Mouse (Mus musculus) midbrain, embryonic 14.5 days (tissue): Measurements from ENCODE around the gene Zfyve19. TPM values are rescaled to one million over a fixed set of nuclear protein-coding genes. Genes with fewer than 3 reads are reported as not detected.

ENCODE experiments used
- ATAC-seq: fragments of 200-750 bp; cut with Nextera tagmentation; 2 replicates; pipeline ENCODE4 v1.8.0; 2017; ENCODE audit warnings: moderate number of reproducible peaks, moderate library complexity; ENCODE audit not compliant: low FRiP score, low TSS enrichment
- DNase-seq: peaks from one replicate; pipeline ENCODE4 v3.0.0-alpha.2; 2015
- H3K27ac ChIP-seq: fragments of 300-500 bp; sonication (generic); replicated peaks from 2 replicates; pipeline ENCODE4 v1.5.1; 2014; ENCODE audit warnings: mild to moderate bottlenecking, low read depth, low read length, moderate library complexity
- H3K27me3 ChIP-seq: fragments of 300-500 bp; sonication (generic); 2 replicates; pipeline ENCODE4 v1.6.1; 2014; ENCODE audit warnings: low read length, control low read depth, mixed read lengths; ENCODE audit not compliant: control insufficient read depth, insufficient read depth
- H3K36me3 ChIP-seq: fragments of 300-500 bp; sonication (generic); 2 replicates; pipeline ENCODE4 v1.6.1; 2014; ENCODE audit warnings: low read length, control low read depth; ENCODE audit not compliant: control insufficient read depth, insufficient read depth
- H3K4me1 ChIP-seq: fragments of 300-500 bp; sonication (generic); 2 replicates; pipeline ENCODE4 v1.6.1; 2014; ENCODE audit warnings: mild to moderate bottlenecking, antibody characterized with exemption, low read length, control low read depth; ENCODE audit not compliant: control insufficient read depth, insufficient read depth
- H3K4me2 ChIP-seq: fragments of 300-500 bp; sonication (generic); 2 replicates; pipeline ENCODE4 v1.6.1; 2014; ENCODE audit warnings: mild to moderate bottlenecking, low read length, moderate library complexity
- H3K4me3 ChIP-seq: fragments of 300-500 bp; sonication (generic); replicated peaks from 2 replicates; pipeline ENCODE4 v1.5.1; 2014; ENCODE audit warnings: low read depth, low read length
- H3K9ac ChIP-seq: fragments of 300-500 bp; sonication (generic); replicated peaks from 2 replicates; pipeline ENCODE4 v1.6.1; 2014; ENCODE audit warnings: mild to moderate bottlenecking, low read length, moderate library complexity
- H3K9me3 ChIP-seq: fragments of 300-500 bp; sonication (generic); 2 replicates; pipeline ENCODE4 v1.6.1; 2016; ENCODE audit warnings: low read length, control low read depth, mixed read lengths; ENCODE audit not compliant: control insufficient read depth
- WGBS: fragments of 180-500 bp; shearing (Covaris S2); extraction: QIAGEN DNeasy Blood & Tissue Kit; methylation state at CpG from one replicate; pipeline ENCODE4 v1.1.7; 2014; 5-methylcytosine and 5-hydroxymethylcytosine counted together
- polyA plus RNA-seq: library from polyadenylated mRNA; unstranded; fragments of >200 nt; fragmentation: Nextera tagmentation; extraction: Ambion mirVana; gene quantifications from 2 replicates; pipeline ENCODE4 v1.2.1, GENCODE M21; 2014

Zfyve19 gene
- polyA plus RNA-seq = 57.3 and 58.7 TPM in 2 replicates

- Histone ChIP-seq H3K36me3 (peaks cover 30% of the 10 kb centered on the region), H3K9ac (peak within 1 kb of the TSS; percentile 64), H3K27me3 (no peaks in the 10 kb centered on the region), H3K4me3 (peak within 1 kb of the TSS; percentile 58), H3K27ac (peak within 1 kb of the TSS; percentile 77), H3K9me3 (no peaks in the 10 kb centered on the region), H3K4me2 (peak within 1 kb of the TSS; percentile 52), H3K4me1 (peaks cover 8% of the 10 kb centered on the region; the same call in 1 of the 2 replicates)
- under 1% methylated on average over 51 of the region's 51 CpGs for WGBS
- ATAC-seq = peak; percentile 95
- peak; percentile 99 for DNase-seq
These were observed at the start of gene Zfyve19, which contains the start of gene Dnajc17 for GRCm38 (mm10) chr2:119208344-119209175. TSS of gene Zfyve19 (plus strand) at chr2:119208617. TSS of gene Dnajc17 (minus strand) at chr2:119208795.

DNA sequence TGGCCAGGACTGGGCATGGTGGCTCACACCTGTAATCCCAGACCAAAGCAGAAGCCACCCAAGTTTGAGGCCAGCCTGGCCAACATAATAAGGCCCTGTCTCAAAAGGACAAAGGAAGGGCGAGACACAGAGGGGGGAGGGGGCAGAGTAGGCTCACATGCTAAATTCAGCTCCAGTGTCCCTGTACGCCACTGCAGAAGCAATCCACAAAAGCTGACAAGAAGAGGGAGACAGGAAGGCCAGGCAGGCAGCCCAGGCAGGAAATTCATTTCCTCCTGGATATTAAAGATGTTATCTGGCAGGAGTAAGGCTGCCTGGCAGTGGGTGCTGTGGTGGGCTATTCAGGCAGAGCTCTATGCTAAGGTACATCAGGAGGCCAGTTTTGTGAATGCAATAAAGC is 47.2 kb upstream of the Zfyve19 start:
- no peak for ATAC-seq
- no peak overlapping the region for H3K4me2 ChIP-seq
- 22% methylated on average over 2 of the region's 2 CpGs for WGBS
- peaks cover 6% of the 10 kb centered on the region for H3K4me1 ChIP-seq
- no peak overlapping the region for H3K27ac ChIP-seq
- H3K9me3 ChIP-seq = no peaks in the 10 kb centered on the region
- H3K4me3 ChIP-seq = no peak overlapping the region
- no peak overlapping the region for H3K9ac ChIP-seq
- no peak for DNase-seq
- H3K36me3 ChIP-seq = no peaks in the 10 kb centered on the region
- peaks cover 9% of the 10 kb centered on the region for H3K27me3 ChIP-seq

DNA sequence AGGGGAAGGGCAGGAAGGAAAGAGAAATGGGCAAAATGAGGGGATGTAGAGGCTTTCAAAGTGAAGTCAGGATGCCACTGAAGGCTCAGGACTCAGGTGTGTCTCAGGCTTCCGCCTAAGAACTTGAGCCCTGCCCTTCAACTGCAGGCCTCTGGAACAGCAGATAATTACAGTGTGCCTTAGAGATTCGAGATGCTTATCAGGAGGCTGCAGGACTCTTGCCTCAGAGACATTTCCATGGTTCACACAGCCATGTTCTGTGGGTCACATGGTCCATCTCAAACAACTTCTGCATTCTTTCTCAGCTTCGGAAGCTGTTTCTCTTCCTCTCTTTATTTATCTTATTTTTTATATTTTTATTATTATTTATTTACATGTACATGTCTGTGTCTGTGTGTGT is 45.3 kb upstream of the Zfyve19 start:
- no peaks in the 10 kb centered on the region for H3K9me3 ChIP-seq
- no peak for ATAC-seq
- no peak overlapping the region for H3K4me3 ChIP-seq
- peaks cover 12% of the 10 kb centered on the region for H3K4me1 ChIP-seq
- H3K27me3 ChIP-seq = peaks cover 21% of the 10 kb centered on the region
- H3K4me2 ChIP-seq = no peak overlapping the region
- no peak overlapping the region for H3K27ac ChIP-seq
- DNase-seq = no peak
- WGBS = 77% methylated on average over 3 of the region's 3 CpGs
- no peaks in the 10 kb centered on the region for H3K36me3 ChIP-seq
- H3K9ac ChIP-seq = no peak overlapping the region

DNA sequence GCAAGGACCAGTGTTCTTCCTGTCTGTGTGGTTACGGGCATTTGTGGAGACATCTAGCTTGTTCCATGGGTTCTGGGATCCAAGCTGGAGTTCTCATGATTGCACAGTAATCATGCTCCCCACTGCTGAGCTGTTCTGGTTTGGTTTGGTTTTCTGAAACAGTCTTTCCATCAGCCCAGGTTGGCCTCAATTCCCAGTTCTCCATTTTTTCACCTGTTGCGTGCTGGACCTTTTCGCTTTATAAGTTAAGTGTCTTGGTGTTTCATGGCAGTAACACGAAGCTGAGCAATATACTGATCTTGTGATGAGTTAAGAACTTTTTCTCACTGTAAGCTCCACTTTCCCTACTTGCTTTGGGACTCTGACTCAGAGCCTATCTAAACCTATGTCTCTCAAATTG is 44.4 kb upstream of the Zfyve19 start:
- DNase-seq (no peak), ATAC-seq (no peak)
- peaks cover 12% of the 10 kb centered on the region for H3K4me1 ChIP-seq
- 88% methylated on average over 4 of the region's 4 CpGs for WGBS
- no peak overlapping the region for H3K4me2 ChIP-seq
- no peak overlapping the region for H3K4me3 ChIP-seq
- peaks cover 21% of the 10 kb centered on the region for H3K27me3 ChIP-seq
- H3K9me3 ChIP-seq = no peaks in the 10 kb centered on the region
- no peak overlapping the region for H3K9ac ChIP-seq
- H3K27ac ChIP-seq = no peak overlapping the region
- no peaks in the 10 kb centered on the region for H3K36me3 ChIP-seq

DNA sequence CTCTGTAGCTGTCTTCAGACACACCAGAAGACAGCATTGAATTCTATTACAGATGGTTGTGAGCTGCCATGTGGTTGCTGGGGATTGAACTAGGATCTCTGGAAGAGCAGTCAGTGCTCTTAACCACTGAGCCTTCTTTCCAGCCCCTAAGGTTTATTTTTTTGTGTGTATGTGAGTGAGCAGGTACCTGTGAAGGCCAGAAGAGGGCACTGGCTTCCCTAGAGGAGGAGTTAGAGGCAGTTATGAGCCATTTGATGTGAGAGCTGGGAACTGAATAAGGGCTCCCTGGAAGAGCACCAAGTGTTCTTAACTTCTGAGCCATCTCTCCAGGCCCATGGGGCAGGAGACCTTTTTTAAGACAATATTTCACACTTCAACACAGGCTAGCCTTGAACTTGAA is 43.0 kb upstream of the Zfyve19 start:
- no peak overlapping the region for H3K9ac ChIP-seq
- H3K9me3 ChIP-seq = no peaks in the 10 kb centered on the region
- H3K4me2 ChIP-seq = no peak overlapping the region
- peaks cover 12% of the 10 kb centered on the region for H3K4me1 ChIP-seq
- DNase-seq (no peak), ATAC-seq (no peak)
- peaks cover 21% of the 10 kb centered on the region for H3K27me3 ChIP-seq
- no peak overlapping the region for H3K27ac ChIP-seq
- H3K4me3 ChIP-seq = no peak overlapping the region
- H3K36me3 ChIP-seq = no peaks in the 10 kb centered on the region

DNA sequence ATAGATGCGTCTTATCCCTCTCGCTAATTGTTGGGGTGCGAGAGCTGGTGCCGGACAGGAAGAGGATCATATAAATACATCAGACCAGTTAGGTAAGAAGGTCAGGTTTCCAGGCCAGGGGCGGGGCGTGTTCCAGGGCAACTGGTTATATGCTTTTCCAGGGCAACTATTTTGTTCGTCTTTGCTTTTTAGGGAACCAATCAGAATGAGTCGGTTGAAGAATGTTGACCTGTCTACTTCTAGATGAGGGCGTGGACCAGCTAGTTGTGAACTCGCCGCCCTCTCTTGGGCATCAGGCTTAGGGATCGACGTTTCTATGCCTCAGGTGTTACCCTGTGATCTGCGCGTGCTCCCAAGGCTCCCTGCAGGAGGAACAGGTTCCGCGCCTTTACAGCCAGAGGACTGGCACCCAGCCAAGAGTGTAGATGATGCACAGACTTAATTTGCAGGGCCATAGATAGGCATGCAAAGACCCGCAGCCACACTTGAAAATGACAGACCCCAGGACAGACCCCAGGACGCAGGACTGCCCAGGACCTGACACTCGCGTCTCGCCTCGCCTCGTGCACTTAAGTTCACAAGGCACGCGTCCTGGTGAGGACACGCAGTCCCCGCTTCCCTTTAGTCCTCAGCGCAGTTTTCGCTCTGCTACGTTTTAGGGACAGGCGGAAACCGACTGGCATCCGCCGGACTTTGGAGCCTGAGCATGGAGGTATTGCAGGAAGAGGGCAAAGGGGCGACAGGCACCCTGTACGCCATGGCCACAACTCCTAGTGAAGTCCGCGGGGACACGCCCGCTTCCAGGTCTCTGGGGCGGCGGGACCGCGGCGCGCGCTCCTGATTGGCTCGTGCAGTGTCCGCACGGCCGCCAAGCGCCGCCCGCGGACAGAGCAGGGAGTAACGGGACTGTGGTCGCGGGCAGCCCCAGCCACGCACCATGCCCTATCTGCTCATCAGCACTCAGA is 41.2 kb upstream of the Zfyve19 start, which contains the start of gene Gchfr:
Gene Gchfr, plus strand, starts transcription at position 873 of the 965 bp plus-strand sequence.
- DNase-seq = peak; percentile 82
- peak; percentile 67 for ATAC-seq
- Histone ChIP-seq H3K4me1 (peaks cover 12% of the 10 kb centered on the region), H3K9ac (peak within 1 kb of the TSS; percentile 45), H3K27ac (no peak within 1 kb of the TSS), H3K36me3 (0 out of 2 replicates have a peak, but pooled peaks cover 3% of the 10 kb centered on the region), H3K27me3 (peaks cover 21% of the 10 kb centered on the region), H3K4me3 (peak within 1 kb of the TSS; percentile 50), H3K9me3 (no peaks in the 10 kb centered on the region), H3K4me2 (peak within 1 kb of the TSS; percentile 99)
- WGBS = under 1% methylated on average over 60 of the region's 60 CpGs

- Histone ChIP-seq H3K4me1 (peaks cover 17% of the 10 kb centered on the region), H3K27ac (no peak overlapping the region), H3K9me3 (no peaks in the 10 kb centered on the region), H3K9ac (peak overlapping the region; percentile 45), H3K27me3 (peaks cover 21% of the 10 kb centered on the region), H3K4me3 (peak overlapping the region; percentile 50), H3K4me2 (peak overlapping the region; percentile 99), H3K36me3 (0 out of 2 replicates have a peak, but pooled peaks cover 3% of the 10 kb centered on the region)
- DNase-seq (peak; percentile 9), ATAC-seq (peak; percentile 46)
- 2% methylated on average over 26 of the region's 26 CpGs for WGBS
These were observed 40.6 kb upstream of the Zfyve19 start for GRCm38 (mm10) chr2:119167866-119168256.

DNA sequence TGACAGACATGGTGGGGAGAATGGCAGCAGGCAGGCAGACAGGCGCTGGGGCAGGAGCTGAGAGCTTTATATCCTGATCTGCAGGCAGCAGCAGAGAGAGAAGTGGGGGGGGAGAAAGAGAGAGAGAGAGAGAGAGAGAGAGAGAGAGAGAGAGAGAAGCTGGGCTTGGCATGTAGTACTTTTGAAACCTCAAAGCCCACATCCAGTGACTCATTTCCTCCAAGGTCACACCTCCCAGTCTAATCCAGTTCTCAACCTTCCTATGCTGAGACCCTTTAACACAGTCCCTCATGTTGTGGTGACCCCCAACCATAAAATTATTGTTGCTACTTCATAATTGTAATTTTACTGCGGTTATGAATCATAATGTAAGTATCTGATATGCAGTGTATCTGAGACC is 38.1 kb upstream of the Zfyve19 start:
- Histone ChIP-seq H3K4me1 (peaks cover 19% of the 10 kb centered on the region), H3K9me3 (no peaks in the 10 kb centered on the region), H3K4me3 (no peak overlapping the region), H3K9ac (no peak overlapping the region), H3K4me2 (no peak overlapping the region), H3K27me3 (peaks cover 21% of the 10 kb centered on the region), H3K27ac (no peak overlapping the region), H3K36me3 (0 out of 2 replicates have a peak, but pooled peaks cover 3% of the 10 kb centered on the region)
- WGBS = 80% methylated on average over 2 of the region's 2 CpGs
- DNase-seq (no peak), ATAC-seq (no peak)
